Comparison of ENCODE assay signal across 29 mouse cellular contexts in genomic region chr9:91130111-91130720, GRCm38 (mm10).
A peak's percentile ranks its signal among the peaks of the same experiment; 100 is the strongest.
DNase-seq lines count a peak whose midpoint lies in the region; ATAC-seq and TF ChIP-seq lines count a peak whose summit lies in the region.
"Had no signal": no experiment of that assay in that cellular context is flagged by ENCODE, and none has a peak within 500 bp of the region (broad histone marks: within the 10 kb centered on the region; RNA-seq: fewer than 3 reads in every experiment).

No protein-coding gene starts in this region.

- H3K9me3 ChIP-seq in embryonic facial prominence, embryonic 14.5 days (ENCODE audit: control insufficient read depth, low read length) = no peaks in the 10 kb centered on the region
- no peaks in the 10 kb centered on the region for H3K9me3 ChIP-seq in embryonic facial prominence, embryonic 10.5 days
- H3K9me3 ChIP-seq in midbrain, postnatal 0 days (ENCODE audit: low read length) = no peaks in the 10 kb centered on the region
- no peaks in the 10 kb centered on the region for H3K9me3 ChIP-seq in midbrain, embryonic 15.5 days
- no peaks in the 10 kb centered on the region for H3K9me3 ChIP-seq in intestine, embryonic 15.5 days
- H3K9me3 ChIP-seq: embryonic facial prominence, embryonic 13.5 days; heart, embryonic 13.5 days; limb, embryonic 12.5 days; lung, embryonic 15.5 days; midbrain, embryonic 10.5 days; neural tube, embryonic 15.5 days had no signal

- no peak for ATAC-seq in embryonic facial prominence, embryonic 14.5 days (ENCODE audit: low read depth)
- no peak for ATAC-seq in midbrain, postnatal 0 days (ENCODE audit: low FRiP score)
- ATAC-seq in midbrain, embryonic 15.5 days (replicated peaks) = no peak
- ATAC-seq in intestine, embryonic 15.5 days = no peak
- ATAC-seq: forebrain, embryonic 16.5 days; intestine, postnatal 0 days; Patski had no signal

- H3K27ac ChIP-seq in embryonic facial prominence, embryonic 14.5 days (replicated peaks; ENCODE audit: low read depth, low read length) = no peak overlapping the region
- no peak overlapping the region for H3K27ac ChIP-seq in embryonic facial prominence, embryonic 10.5 days (replicated peaks)
- no peak overlapping the region for H3K27ac ChIP-seq in midbrain, postnatal 0 days (ENCODE audit: low read depth, low read length)
- H3K27ac ChIP-seq in midbrain, embryonic 15.5 days = no peak overlapping the region
- no peak overlapping the region for H3K27ac ChIP-seq in intestine, embryonic 15.5 days
- H3K27ac ChIP-seq: embryonic facial prominence, embryonic 13.5 days; gastrocnemius, adult 2 months; heart, adult 2 months; heart, embryonic 13.5 days; limb, embryonic 12.5 days; lung, embryonic 15.5 days; midbrain, embryonic 10.5 days; neural tube, embryonic 15.5 days had no signal

- H3K36me3 ChIP-seq in embryonic facial prominence, embryonic 14.5 days (ENCODE audit: control insufficient read depth, insufficient read depth, low read length) = no peaks in the 10 kb centered on the region
- no peaks in the 10 kb centered on the region for H3K36me3 ChIP-seq in embryonic facial prominence, embryonic 10.5 days (replicated peaks)
- H3K36me3 ChIP-seq in midbrain, postnatal 0 days (ENCODE audit: insufficient read depth, low read length) = no peaks in the 10 kb centered on the region
- no peaks in the 10 kb centered on the region for H3K36me3 ChIP-seq in midbrain, embryonic 15.5 days (replicated peaks)
- H3K36me3 ChIP-seq in intestine, embryonic 15.5 days = no peaks in the 10 kb centered on the region
- H3K36me3 ChIP-seq: embryonic facial prominence, embryonic 13.5 days; heart, embryonic 13.5 days; limb, embryonic 12.5 days; lung, embryonic 15.5 days; midbrain, embryonic 10.5 days; neural tube, embryonic 15.5 days had no signal

- H3K9ac ChIP-seq in embryonic facial prominence, embryonic 14.5 days (ENCODE audit: low read depth, low read length) = no peak overlapping the region
- no peak overlapping the region for H3K9ac ChIP-seq in midbrain, postnatal 0 days (replicated peaks; ENCODE audit: low read length, poor library complexity, severe bottlenecking)
- no peak overlapping the region for H3K9ac ChIP-seq in midbrain, embryonic 15.5 days
- H3K9ac ChIP-seq in intestine, embryonic 15.5 days = no peak overlapping the region
- H3K9ac ChIP-seq: embryonic facial prominence, embryonic 13.5 days; heart, embryonic 13.5 days; limb, embryonic 12.5 days; lung, embryonic 15.5 days; neural tube, embryonic 15.5 days had no signal

- H3K4me3 ChIP-seq in embryonic facial prominence, embryonic 14.5 days (ENCODE audit: low read depth, low read length) = no peak overlapping the region
- no peak overlapping the region for H3K4me3 ChIP-seq in embryonic facial prominence, embryonic 10.5 days
- H3K4me3 ChIP-seq in midbrain, postnatal 0 days (ENCODE audit: low read depth, low read length) = no peak overlapping the region
- H3K4me3 ChIP-seq in midbrain, embryonic 15.5 days = no peak overlapping the region
- H3K4me3 ChIP-seq in intestine, embryonic 15.5 days (replicated peaks) = no peak overlapping the region
- H3K4me3 ChIP-seq: embryonic facial prominence, embryonic 13.5 days; erythroblast, embryonic 14.5 days; gastrocnemius, adult 2 months; heart, adult 2 months; heart, embryonic 13.5 days; limb, embryonic 12.5 days; lung, embryonic 15.5 days; midbrain, embryonic 10.5 days; neural tube, embryonic 15.5 days had no signal

- no peak for TF ChIP-seq CTCF in midbrain, postnatal 0 days (IDR thresholded peaks at IDR 0.05)

- 57% methylated on average over 13 of the region's 13 CpGs for WGBS in embryonic facial prominence, embryonic 14.5 days
- 80% methylated on average over 13 of the region's 13 CpGs for WGBS in embryonic facial prominence, embryonic 10.5 days
- WGBS in midbrain, postnatal 0 days = 72% methylated on average over 13 of the region's 13 CpGs
- 79% methylated on average over 13 of the region's 13 CpGs for WGBS in midbrain, embryonic 15.5 days
- 80% methylated on average over 13 of the region's 13 CpGs for WGBS in intestine, embryonic 15.5 days

- 0 out of 2 replicates have a peak, but pooled peaks cover 4% of the 10 kb centered on the region for H3K4me1 ChIP-seq in embryonic facial prominence, embryonic 14.5 days (ENCODE audit: control insufficient read depth, insufficient read depth, low read length)
- H3K4me1 ChIP-seq in embryonic facial prominence, embryonic 10.5 days = no peaks in the 10 kb centered on the region
- no peaks in the 10 kb centered on the region for H3K4me1 ChIP-seq in midbrain, postnatal 0 days (ENCODE audit: insufficient read depth, low read length)
- H3K4me1 ChIP-seq in midbrain, embryonic 15.5 days = 0 out of 2 replicates have a peak, but pooled peaks cover 4% of the 10 kb centered on the region
- H3K4me1 ChIP-seq in intestine, embryonic 15.5 days (replicated peaks) = no peaks in the 10 kb centered on the region
- H3K4me1 ChIP-seq: embryonic facial prominence, embryonic 13.5 days; heart, embryonic 13.5 days; limb, embryonic 12.5 days; lung, embryonic 15.5 days; midbrain, embryonic 10.5 days; neural tube, embryonic 15.5 days had no signal

- H3K4me2 ChIP-seq in embryonic facial prominence, embryonic 14.5 days (ENCODE audit: low read depth, low read length) = no peak overlapping the region
- no peak overlapping the region for H3K4me2 ChIP-seq in midbrain, postnatal 0 days (ENCODE audit: low read depth, low read length, poor library complexity, severe bottlenecking)
- H3K4me2 ChIP-seq in midbrain, embryonic 15.5 days = no peak overlapping the region
- H3K4me2 ChIP-seq in intestine, embryonic 15.5 days (replicated peaks) = no peak overlapping the region
- H3K4me2 ChIP-seq: embryonic facial prominence, embryonic 13.5 days; heart, embryonic 13.5 days; limb, embryonic 12.5 days; liver, embryonic 11.5 days; lung, embryonic 15.5 days; neural tube, embryonic 15.5 days had no signal

- H3K27me3 ChIP-seq in embryonic facial prominence, embryonic 14.5 days (replicated peaks; ENCODE audit: control insufficient read depth, insufficient read depth, low read length) = no peaks in the 10 kb centered on the region
- no peaks in the 10 kb centered on the region for H3K27me3 ChIP-seq in embryonic facial prominence, embryonic 10.5 days (replicated peaks; ENCODE audit: low read depth, poor library complexity, severe bottlenecking)
- no peaks in the 10 kb centered on the region for H3K27me3 ChIP-seq in midbrain, postnatal 0 days (ENCODE audit: insufficient read depth, low read length)
- no peaks in the 10 kb centered on the region for H3K27me3 ChIP-seq in midbrain, embryonic 15.5 days (replicated peaks)
- no peaks in the 10 kb centered on the region for H3K27me3 ChIP-seq in intestine, embryonic 15.5 days (replicated peaks)
- H3K27me3 ChIP-seq: embryonic facial prominence, embryonic 13.5 days; heart, embryonic 13.5 days; limb, embryonic 12.5 days; lung, embryonic 15.5 days; neural tube, embryonic 15.5 days; Patski had no signal

- DNase-seq in embryonic facial prominence, embryonic 14.5 days (ENCODE audit: low spot score) = peak; percentile 6
- no peak for DNase-seq in embryonic facial prominence, embryonic 10.5 days (ENCODE audit: low spot score)
- peak; percentile 53 for DNase-seq in midbrain, postnatal 0 days (ENCODE audit: low spot score)
- peak; percentile 68 for DNase-seq in cerebellum, adult 9-10 months
- DNase-seq in cerebellum, postnatal 36 days = peak; percentile 9 to 68
- DNase-seq in gastrocnemius, adult 8-10 months (ENCODE audit: low spot score in 2 of 2) = no peak
- DNase-seq: adrenal gland, postnatal 10 days; embryo, embryonic 11 days; gastrocnemius, adult 2 months; heart, adult 2 months; heart, postnatal 10 days; kidney, postnatal 14 days; layer of hippocampus, adult 9-11 months; right cerebral cortex, adult 18-20 months; spleen, adult 18-20 months; thymus, postnatal 36 days had no signal

Comparison
In these comparisons a context has a peak if more than half of its experiments do, and no peak if none do; other contexts are left out.
1. DNase-seq: peak in embryonic facial prominence, embryonic 14.5 days (single experiment), midbrain, postnatal 0 days (single experiment), cerebellum, adult 9-10 months (single experiment) and cerebellum, postnatal 36 days (2 of 2); none in embryonic facial prominence, embryonic 10.5 days (single experiment) and gastrocnemius, adult 8-10 months (0 of 2).